Mouse (Mus musculus) gastrocnemius, postnatal 25 days (tissue): ENCODE measurements around the gene Lyrm4. TPM values are rescaled to one million over a fixed set of nuclear protein-coding genes. Genes with fewer than 3 reads are reported as not detected.

ENCODE experiments used
- total RNA-seq, 2 experiments: library from RNA; stranded (reverse); gene quantifications; 1 replicate in 1 of 2; 2 replicates in 1 of 2; pipeline ENCODE4 v1.2.3; 2021

Lyrm4 gene
- total RNA-seq, 2 experiments from 2014 or later: 5.8 TPM

Other genes starting within 250 kb of the Lyrm4 start
- 10 to 100 TPM; 11.0 to 12.9 TPM for gene Rpp40, start 211.2 kb downstream of the Lyrm4 start, total RNA-seq
- not detected for gene Ppp1r3g, start 158.7 kb downstream of the Lyrm4 start, total RNA-seq
- 10 to 100 TPM; 37.2 to 37.9 TPM for gene Fars2, start 114 bp downstream of the Lyrm4 start, total RNA-seq